Mouse (Mus musculus) embryonic facial prominence, embryonic 11.5 days (tissue): ENCODE measurements around the gene Cbx5. TPM values are rescaled to one million over a fixed set of nuclear protein-coding genes. Genes with fewer than 3 reads are reported as not detected.

Experiments
- ATAC-seq: fragments of 200-750 bp; cut with Nextera tagmentation; replicated peaks from 2 replicates; pipeline ENCODE4 v1.8.0; 2017; ENCODE audit warnings: low read depth; ENCODE audit not compliant: insufficient number of reproducible peaks, low FRiP score, low TSS enrichment
- DNase-seq: peaks from one replicate; pipeline ENCODE4 v3.0.0-alpha.2; 2015; ENCODE audit warnings: low spot score
- H3K27ac ChIP-seq: fragments of 300-500 bp; sonication (generic); replicated peaks from 2 replicates; pipeline ENCODE4 v1.5.1; 2014; ENCODE audit warnings: mild to moderate bottlenecking, low read depth, low read length, control low read depth
- H3K27me3 ChIP-seq: fragments of 300-500 bp; sonication (generic); 2 replicates; pipeline ENCODE4 v1.6.1; 2014; ENCODE audit warnings: mild to moderate bottlenecking, low read length, moderate library complexity, mixed read lengths; ENCODE audit not compliant: control insufficient read depth, insufficient read depth
- H3K36me3 ChIP-seq: fragments of 300-500 bp; sonication (generic); replicated peaks from 2 replicates; pipeline ENCODE4 v1.6.1; 2014; ENCODE audit warnings: low read depth, mild to moderate bottlenecking, low read length, moderate library complexity, mixed read lengths; ENCODE audit not compliant: control insufficient read depth, insufficient read depth
- H3K4me1 ChIP-seq: fragments of 300-500 bp; sonication (generic); 2 replicates; pipeline ENCODE4 v1.6.1; 2014; ENCODE audit warnings: low read length, mixed read lengths; ENCODE audit not compliant: control insufficient read depth, insufficient read depth
- H3K4me2 ChIP-seq: fragments of 300-500 bp; sonication (generic); 2 replicates; pipeline ENCODE4 v1.6.1; 2014; ENCODE audit warnings: low read depth, mild to moderate bottlenecking, control low read depth, low read length, moderate library complexity
- H3K4me3 ChIP-seq: fragments of 300-500 bp; sonication (generic); 2 replicates; pipeline ENCODE4 v1.5.1; 2014; ENCODE audit warnings: low read depth, low read length, control low read depth
- H3K9ac ChIP-seq: fragments of 300-500 bp; sonication (generic); replicated peaks from 2 replicates; pipeline ENCODE4 v1.6.1; 2014; ENCODE audit warnings: mild to moderate bottlenecking, control low read depth, low read length
- H3K9me3 ChIP-seq: fragments of 300-500 bp; sonication (generic); replicated peaks from 2 replicates; pipeline ENCODE4 v1.6.1; 2016; ENCODE audit warnings: mild to moderate bottlenecking, low read length, inconsistent platforms, mixed read lengths; ENCODE audit not compliant: control insufficient read depth
- WGBS: fragments of 180-500 bp; shearing (Covaris S2); extraction: QIAGEN DNeasy Blood & Tissue Kit; methylation state at CpG from one replicate; pipeline ENCODE4 v1.1.7; 2014; 5-methylcytosine and 5-hydroxymethylcytosine counted together
- microRNA counts: library from miRNA; unstranded; fragments of <30 nt; microRNA quantifications from one replicate; lab custom pipeline; 2016
- microRNA-seq: library from miRNA; unstranded; fragments of <30 nt; microRNA quantifications from one replicate; pipeline ENCODE4, GENCODE M21; 2016; ENCODE audit warnings: borderline number of aligned reads
- polyA plus RNA-seq: library from polyadenylated mRNA; unstranded; fragments of >200 nt; fragmentation: Nextera tagmentation; extraction: Ambion mirVana; gene quantifications from 2 replicates; pipeline ENCODE4 v1.2.1, GENCODE M21; 2014

The Cbx5 gene
- polyA plus RNA-seq, 1 experiment from 2014 or later: 217 TPM

DNA sequence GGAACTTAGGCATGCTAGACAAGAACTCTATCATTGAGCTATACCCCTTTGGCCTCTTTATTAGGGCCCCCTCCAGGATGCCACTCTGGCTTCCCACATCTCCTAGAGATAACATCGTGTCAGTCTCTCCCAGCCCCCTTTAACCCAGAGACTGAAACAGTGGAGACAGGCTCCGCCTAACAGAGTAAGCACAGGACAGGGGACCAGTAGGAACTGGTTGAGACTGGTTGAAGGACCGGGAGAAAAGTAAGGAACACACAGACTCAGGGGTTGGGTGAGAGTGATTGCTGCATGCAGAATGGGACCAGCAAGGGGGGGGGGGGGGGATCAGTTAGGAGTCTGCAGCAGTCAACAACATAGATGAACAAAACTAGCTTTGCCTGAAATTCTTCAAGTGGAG is 95.4 kb downstream of the Cbx5 start:
- no peak for DNase-seq
- 38% methylated on average over 3 of the region's 3 CpGs for WGBS
- H3K9me3 ChIP-seq: no peaks in the 10 kb centered on the region
- peaks cover 51% of the 10 kb centered on the region for H3K27me3 ChIP-seq
- no peak overlapping the region for H3K27ac ChIP-seq
- no peak for ATAC-seq
- no peak overlapping the region for H3K9ac ChIP-seq
- no peak overlapping the region for H3K4me2 ChIP-seq
- H3K36me3 ChIP-seq: no peaks in the 10 kb centered on the region
- H3K4me1 ChIP-seq: no peaks in the 10 kb centered on the region
- no peak overlapping the region for H3K4me3 ChIP-seq

MicroRNA genes within 50 kb of the gene (microRNA counts, 519-probe panel; counts per million panel counts)
- microRNA mmu-miR-148b (lab: Ali Mortazavi, UCI): 4,179 counts per million, percentile 66 among the panel's probes with 10 or more counts

Small RNA genes within 50 kb of the gene (microRNA-seq; reads per million reads assigned to microRNA genes)
- 375 reads per million, percentile 60 among the genes with 10 or more reads in this experiment for gene Mir148b

Other genes with a start within 250 kb of the Cbx5 start
- gene Hoxc8, start 249.2 kb downstream of the Cbx5 start, polyA plus RNA-seq: not detected in 2 replicates
- 0.17 and 0.43 TPM in 2 replicates for gene Hoxc6, start 241.6 kb downstream of the Cbx5 start, polyA plus RNA-seq
- gene Hoxc4, start 220.9 kb downstream of the Cbx5 start, polyA plus RNA-seq: 1.6 and 1.7 TPM in 2 replicates
- gene Smug1, start 72.7 kb downstream of the Cbx5 start, polyA plus RNA-seq: 17.8 and 20.5 TPM in 2 replicates
- 1,361 and 1,483 TPM in 2 replicates for gene Hnrnpa1, start 616 bp upstream of the Cbx5 start, polyA plus RNA-seq
- gene Nfe2, start 18.6 kb upstream of the Cbx5 start, polyA plus RNA-seq: 5.4 and 8.0 TPM in 2 replicates
- gene Copz1, start 32.9 kb upstream of the Cbx5 start, polyA plus RNA-seq: 327 and 331 TPM in 2 replicates
- not detected in 2 replicates for gene Gpr84, start 70.8 kb upstream of the Cbx5 start, polyA plus RNA-seq
- gene Zfp385a, start 100.3 kb upstream of the Cbx5 start, polyA plus RNA-seq: 12.2 and 16.6 TPM in 2 replicates
- gene Itga5, start 126.9 kb upstream of the Cbx5 start, polyA plus RNA-seq: 24.6 and 29.6 TPM in 2 replicates
- 0.32 TPM in 1 of 2 replicates, not detected in the other for gene Gtsf1, start 190.7 kb upstream of the Cbx5 start, polyA plus RNA-seq
- gene Gtsf2, start 208.7 kb upstream of the Cbx5 start, polyA plus RNA-seq: not detected in 2 replicates
- gene Nckap1l, start 214.0 kb upstream of the Cbx5 start, polyA plus RNA-seq: 2.0 and 2.1 TPM in 2 replicates